In the genomic region with DNA sequence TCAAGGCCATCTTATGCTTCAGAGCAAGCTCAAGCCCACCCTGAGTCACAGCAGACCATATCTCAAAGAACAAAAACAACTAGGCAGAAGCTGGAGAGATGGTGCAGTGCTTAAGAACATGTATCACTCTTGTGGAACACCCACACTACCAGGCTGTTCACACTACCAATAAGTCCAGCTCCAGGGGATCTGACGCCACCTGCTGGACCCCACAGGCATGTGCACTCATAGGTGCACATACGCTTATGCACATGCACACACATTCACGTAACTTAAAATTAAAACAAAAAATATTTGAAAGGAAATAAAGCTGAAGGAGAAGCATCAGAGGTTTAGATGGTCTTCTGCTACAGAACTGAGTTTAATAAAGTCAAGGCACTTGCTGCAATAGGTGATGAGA, we compare ENCODE assay signal across 16 mouse cellular contexts. TPM values are rescaled to one million over a fixed set of nuclear protein-coding genes. Genes with fewer than 3 reads are reported as not detected.
A peak's percentile ranks its signal among the peaks of the same experiment; 100 is the strongest.
DNase-seq lines count a peak whose midpoint lies in the region; ATAC-seq and TF ChIP-seq lines count a peak whose summit lies in the region.
"Had no signal": no experiment of that assay in that cellular context is flagged by ENCODE, and none has a peak within 500 bp of the region (broad histone marks: within the 10 kb centered on the region; RNA-seq: fewer than 3 reads in every experiment).

No protein-coding gene starts in this region.

- TF ChIP-seq CTCF in intestine, postnatal 0 days (IDR thresholded peaks at IDR 0.05; ENCODE audit: low read depth): 0 out of 2 replicates have a peak, but pooled peaks have one; percentile 26
- peak; percentile 39 for TF ChIP-seq CTCF in lung, embryonic 14.5 days (IDR thresholded peaks at IDR 0.05; ENCODE audit: low read depth)
- TF ChIP-seq CTCF in lung, adult 2 months (IDR thresholded peaks at IDR 0.05; ENCODE audit: insufficient read depth, low read length): no peak
- peak; percentile 42 for TF ChIP-seq CTCF in stomach, postnatal 0 days (IDR thresholded peaks at IDR 0.05; ENCODE audit: low read depth)

- DNase-seq in lung, embryonic 14.5 days: no peak
- no peak for DNase-seq in lung, adult 2 months
- DNase-seq in R1 (ENCODE audit: low read depth, low spot score): peak; percentile 34
- DNase-seq in stomach, postnatal 0 days (ENCODE audit: low spot score): no peak
- DNase-seq: cerebellum, adult 9-11 months; gastrocnemius, postnatal 25 days; kidney, adult 9 months; retina, postnatal 1 day had no signal

- H3K9ac ChIP-seq in intestine, postnatal 0 days (ENCODE audit: low read depth, low read length): no peak overlapping the region
- no peak overlapping the region for H3K9ac ChIP-seq in intestine, embryonic 15.5 days
- no peak overlapping the region for H3K9ac ChIP-seq in lung, embryonic 14.5 days
- no peak overlapping the region for H3K9ac ChIP-seq in stomach, postnatal 0 days (ENCODE audit: low read length)
- H3K9ac ChIP-seq: hindbrain, embryonic 15.5 days; midbrain, embryonic 13.5 days had no signal

- H3K36me3 ChIP-seq in intestine, postnatal 0 days (ENCODE audit: control insufficient read depth, insufficient read depth): no peaks in the 10 kb centered on the region
- no peaks in the 10 kb centered on the region for H3K36me3 ChIP-seq in intestine, embryonic 15.5 days
- H3K36me3 ChIP-seq in lung, embryonic 14.5 days (ENCODE audit: insufficient read depth): no peaks in the 10 kb centered on the region
- H3K36me3 ChIP-seq in stomach, postnatal 0 days (ENCODE audit: control insufficient read depth, insufficient read depth, low read length): no peaks in the 10 kb centered on the region
- H3K36me3 ChIP-seq: hindbrain, embryonic 15.5 days; limb, embryonic 10.5 days; midbrain, embryonic 13.5 days had no signal

- peaks cover under 1% of the 10 kb centered on the region; the same call in 1 of the 2 replicates for H3K4me1 ChIP-seq in intestine, postnatal 0 days (replicated peaks; ENCODE audit: control insufficient read depth, insufficient read depth, low read length)
- peaks cover under 1% of the 10 kb centered on the region; the same call in 1 of the 2 replicates for H3K4me1 ChIP-seq in intestine, embryonic 15.5 days (replicated peaks)
- no peaks in the 10 kb centered on the region for H3K4me1 ChIP-seq in lung, embryonic 14.5 days (ENCODE audit: insufficient read depth)
- H3K4me1 ChIP-seq in lung, adult 2 months (ENCODE audit: control insufficient read depth, insufficient read depth, low read length): peaks cover 2% of the 10 kb centered on the region; the same call in 1 of the 2 replicates
- no peaks in the 10 kb centered on the region for H3K4me1 ChIP-seq in stomach, postnatal 0 days (replicated peaks; ENCODE audit: control insufficient read depth, insufficient read depth)

- no peak overlapping the region for H3K27ac ChIP-seq in intestine, postnatal 0 days (ENCODE audit: low read depth, low read length)
- no peak overlapping the region for H3K27ac ChIP-seq in intestine, embryonic 15.5 days
- no peak overlapping the region for H3K27ac ChIP-seq in lung, embryonic 14.5 days (ENCODE audit: low read depth)
- H3K27ac ChIP-seq in stomach, postnatal 0 days (replicated peaks): no peak overlapping the region
- H3K27ac ChIP-seq: hindbrain, embryonic 15.5 days; limb, embryonic 10.5 days; macrophage; midbrain, embryonic 13.5 days had no signal

- H3K27me3 ChIP-seq in intestine, postnatal 0 days (replicated peaks; ENCODE audit: control insufficient read depth, insufficient read depth, low read length): no peaks in the 10 kb centered on the region
- no peaks in the 10 kb centered on the region for H3K27me3 ChIP-seq in intestine, embryonic 15.5 days (replicated peaks)
- H3K27me3 ChIP-seq in lung, embryonic 14.5 days (ENCODE audit: insufficient read depth, low read length): no peaks in the 10 kb centered on the region
- no peaks in the 10 kb centered on the region for H3K27me3 ChIP-seq in stomach, postnatal 0 days (ENCODE audit: control insufficient read depth, insufficient read depth, low read length)
- H3K27me3 ChIP-seq: hindbrain, embryonic 15.5 days; midbrain, embryonic 13.5 days had no signal

- no peaks in the 10 kb centered on the region for H3K9me3 ChIP-seq in intestine, postnatal 0 days (ENCODE audit: control insufficient read depth)
- H3K9me3 ChIP-seq in intestine, embryonic 15.5 days: no peaks in the 10 kb centered on the region
- H3K9me3 ChIP-seq in lung, embryonic 14.5 days (ENCODE audit: low read depth, low read length): no peaks in the 10 kb centered on the region
- H3K9me3 ChIP-seq in stomach, postnatal 0 days (ENCODE audit: control insufficient read depth, low read length): no peaks in the 10 kb centered on the region
- H3K9me3 ChIP-seq: hindbrain, embryonic 15.5 days; midbrain, embryonic 13.5 days had no signal

- WGBS in intestine, postnatal 0 days: 96% methylated on average over 3 of the region's 3 CpGs
- WGBS in intestine, embryonic 15.5 days: 98% methylated on average over 3 of the region's 3 CpGs
- 94% methylated on average over 3 of the region's 3 CpGs for WGBS in lung, embryonic 14.5 days
- WGBS in lung, adult 2 months: 98% methylated on average over 3 of the region's 3 CpGs
- WGBS in stomach, postnatal 0 days: 92% methylated on average over 3 of the region's 3 CpGs

- no peak for TF ChIP-seq POLR2A in lung, adult 2 months (IDR thresholded peaks at IDR 0.05; ENCODE audit: borderline replicate concordance, extremely low read depth, low read depth, low read length)

- H3K4me3 ChIP-seq in intestine, postnatal 0 days (ENCODE audit: low read depth, low read length): no peak overlapping the region
- H3K4me3 ChIP-seq in intestine, embryonic 15.5 days (replicated peaks): no peak overlapping the region
- H3K4me3 ChIP-seq in lung, embryonic 14.5 days (ENCODE audit: low read depth, low read length): no peak overlapping the region
- H3K4me3 ChIP-seq in lung, adult 2 months (replicated peaks; ENCODE audit: extremely low read depth, low read depth, low read length): no peak overlapping the region
- H3K4me3 ChIP-seq in stomach, postnatal 0 days (ENCODE audit: low read depth, low read length): no peak overlapping the region
- H3K4me3 ChIP-seq: hindbrain, embryonic 15.5 days; limb, embryonic 10.5 days; midbrain, embryonic 13.5 days; myocyte had no signal

- H3K4me2 ChIP-seq in intestine, postnatal 0 days (replicated peaks; ENCODE audit: low read depth): no peak overlapping the region
- H3K4me2 ChIP-seq in intestine, embryonic 15.5 days (replicated peaks): no peak overlapping the region
- H3K4me2 ChIP-seq in lung, embryonic 14.5 days: no peak overlapping the region
- H3K4me2 ChIP-seq in stomach, postnatal 0 days (replicated peaks; ENCODE audit: low read depth): no peak overlapping the region
- H3K4me2 ChIP-seq: hindbrain, embryonic 15.5 days; midbrain, embryonic 13.5 days had no signal

- TF ChIP-seq EP300 in stomach, postnatal 0 days (optimal IDR thresholded peaks at IDR 0.05): no peak

- no peak for ATAC-seq in intestine, postnatal 0 days
- ATAC-seq in intestine, embryonic 15.5 days: no peak
- no peak for ATAC-seq in lung, embryonic 14.5 days (ENCODE audit: insufficient read depth)
- no peak for ATAC-seq in stomach, postnatal 0 days (ENCODE audit: low FRiP score, low TSS enrichment)
- ATAC-seq in megakaryocyte-erythroid progenitor cell, adult 5-6 weeks (replicated peaks; ENCODE audit: low FRiP score, low TSS enrichment, poor library complexity, severe bottlenecking): no peak
- ATAC-seq: midbrain, embryonic 13.5 days had no signal

RNA-seq across cellular contexts. Expression of a gene that starts 16.7 kb away (rescaled TPM):
- 6.9 and 7.2 TPM in 2 replicates for polyA plus RNA-seq in intestine, postnatal 0 days (2015; fragmentation: Nextera tagmentation; extraction: Ambion mirVana)
- polyA plus RNA-seq in intestine, embryonic 15.5 days (2015; fragmentation: Nextera tagmentation; extraction: Ambion mirVana): 7.9 and 8.0 TPM in 2 replicates
- 11.9 and 14.5 TPM in 2 replicates for polyA plus RNA-seq in lung, embryonic 14.5 days (2014; fragmentation: Nextera tagmentation; extraction: Ambion mirVana)
- polyA plus RNA-seq in lung, adult 2 months (2012; rRNA removed): 17.1 and 17.7 TPM in 2 replicates
- 7.1 and 7.9 TPM in 2 replicates for polyA plus RNA-seq in stomach, postnatal 0 days (2015; fragmentation: Nextera tagmentation; extraction: Ambion mirVana)
- 36.8 and 36.9 TPM in 2 replicates for total RNA-seq in megakaryocyte-erythroid progenitor cell, adult 5-6 weeks (2014; fragmentation: Nextera tagmentation)
- total RNA-seq in megakaryocyte-erythroid progenitor cell, adult 5-6 weeks (2017): 54.2 and 60.4 TPM in 2 replicates
